ENCODE assay signal across 8 mouse cellular contexts in genomic region chr4:152038225-152038984, GRCm38 (mm10). TPM values are rescaled to one million over a fixed set of nuclear protein-coding genes. Genes with fewer than 3 reads are reported as not detected.
DNase-seq lines count a peak whose midpoint lies in the region; ATAC-seq lines count a peak whose summit lies in the region.

Tas1r1 (minus strand) TSS chr4:152038568.

- H3K9ac ChIP-seq in forebrain, embryonic 11.5 days (ENCODE audit: low read length): peak within 1 kb of the TSS; percentile 92
- peak within 1 kb of the TSS; percentile 88 for H3K9ac ChIP-seq in limb, embryonic 12.5 days (replicated peaks)
- H3K9ac ChIP-seq in stomach, embryonic 16.5 days (ENCODE audit: low read length): peak within 1 kb of the TSS; percentile 93

- H3K4me1 ChIP-seq in forebrain, embryonic 11.5 days (replicated peaks; ENCODE audit: control insufficient read depth, insufficient read depth, low read length): peaks cover 9% of the 10 kb centered on the region
- H3K4me1 ChIP-seq in limb, embryonic 12.5 days (replicated peaks): peaks cover 13% of the 10 kb centered on the region
- peaks cover 7% of the 10 kb centered on the region for H3K4me1 ChIP-seq in stomach, embryonic 16.5 days (ENCODE audit: control insufficient read depth, insufficient read depth, low read length)

- H3K27me3 ChIP-seq in forebrain, embryonic 11.5 days (ENCODE audit: control insufficient read depth, insufficient read depth, low read length): no peaks in the 10 kb centered on the region
- H3K27me3 ChIP-seq in limb, embryonic 12.5 days: no peaks in the 10 kb centered on the region
- H3K27me3 ChIP-seq in stomach, embryonic 16.5 days (ENCODE audit: control insufficient read depth, insufficient read depth, low read length): no peaks in the 10 kb centered on the region

- H3K4me3 ChIP-seq in forebrain, embryonic 11.5 days (ENCODE audit: low read depth, low read length): peak within 1 kb of the TSS; percentile 99
- H3K4me3 ChIP-seq in limb, embryonic 12.5 days (replicated peaks): peak within 1 kb of the TSS; percentile 100
- peak within 1 kb of the TSS; percentile 98 for H3K4me3 ChIP-seq in stomach, embryonic 16.5 days (replicated peaks; ENCODE audit: low read length)

- H3K4me2 ChIP-seq in forebrain, embryonic 11.5 days (ENCODE audit: low read depth, low read length, severe bottlenecking): peak within 1 kb of the TSS; percentile 61
- H3K4me2 ChIP-seq in limb, embryonic 12.5 days: peak within 1 kb of the TSS; percentile 95
- H3K4me2 ChIP-seq in stomach, embryonic 16.5 days (ENCODE audit: low read depth, low read length): peak within 1 kb of the TSS; percentile 97

- 50% methylated on average over 10 of the region's 10 CpGs for WGBS in forebrain, embryonic 11.5 days
- 45% methylated on average over 10 of the region's 10 CpGs for WGBS in limb, embryonic 12.5 days
- WGBS in stomach, embryonic 16.5 days: 32% methylated on average over 10 of the region's 10 CpGs

- peak; percentile 53 for DNase-seq in gastrocnemius, adult 18-20 months (ENCODE audit: low spot score)
- no peak for DNase-seq in gastrocnemius, postnatal 36 days
- peak; percentile 75 for DNase-seq in 416B (ENCODE audit: low read depth)
- DNase-seq in forebrain, embryonic 11.5 days (ENCODE audit: low spot score): no peak
- no peak for DNase-seq in right cerebral cortex, postnatal 10 days (ENCODE audit: low spot score in 2 of 2)

- no peaks in the 10 kb centered on the region for H3K9me3 ChIP-seq in forebrain, embryonic 11.5 days (ENCODE audit: control insufficient read depth, low read length)
- no peaks in the 10 kb centered on the region for H3K9me3 ChIP-seq in limb, embryonic 12.5 days
- no peaks in the 10 kb centered on the region for H3K9me3 ChIP-seq in stomach, embryonic 16.5 days (replicated peaks; ENCODE audit: control insufficient read depth, low read length)

- H3K36me3 ChIP-seq in forebrain, embryonic 11.5 days (ENCODE audit: control insufficient read depth, insufficient read depth, low read length): peaks cover 15% of the 10 kb centered on the region
- H3K36me3 ChIP-seq in limb, embryonic 12.5 days: peaks cover 26% of the 10 kb centered on the region
- H3K36me3 ChIP-seq in stomach, embryonic 16.5 days (ENCODE audit: control insufficient read depth, insufficient read depth, low read length): peaks cover 16% of the 10 kb centered on the region

- H3K27ac ChIP-seq in forebrain, embryonic 11.5 days (ENCODE audit: low read depth, low read length): no peak within 1 kb of the TSS
- H3K27ac ChIP-seq in limb, embryonic 12.5 days: peak within 1 kb of the TSS; percentile 56; the same call in 1 of the 2 replicates
- no peak within 1 kb of the TSS for H3K27ac ChIP-seq in stomach, embryonic 16.5 days (ENCODE audit: low read length)

- no peak for ATAC-seq in forebrain, embryonic 11.5 days (replicated peaks; ENCODE audit: low FRiP score)
- ATAC-seq in limb, embryonic 12.5 days (ENCODE audit: insufficient number of reproducible peaks, insufficient read depth, low FRiP score, low TSS enrichment, low read depth): peak; percentile 56; the same call in 1 of the 2 replicates
- no peak for ATAC-seq in stomach, embryonic 16.5 days (ENCODE audit: insufficient read depth, low FRiP score)
- ATAC-seq in activated CD4-positive, CD25-positive, alpha-beta regulatory T cell, adult 4 months: no peak

- intact Hi-C loops in gastrocnemius, postnatal 36 days (cut with DNase I): loop anchor here (2.0 kb wide), 2 partner anchors 58 kb away; no protein-coding TSS in a partner anchor

RNA-seq across cellular contexts. Expression of gene Tas1r1, which starts in this region (rescaled TPM):
- under 1 TPM; 0.52 to 0.91 TPM for total RNA-seq in gastrocnemius, adult 18-20 months (2021)
- total RNA-seq in gastrocnemius, postnatal 36 days (2021): 1 to 10 TPM in 1 of 2 experiments, under 1 TPM in 1; 0.43 to 1.1 TPM
- polyA plus RNA-seq in forebrain, embryonic 11.5 days (2014; fragmentation: Nextera tagmentation; extraction: Ambion mirVana): 0.24 and 0.67 TPM in 2 replicates
- 0.91 and 1.1 TPM in 2 replicates for polyA plus RNA-seq in limb, embryonic 12.5 days (2016; fragmentation: Nextera tagmentation; extraction: Ambion mirVana)
- 0.37 and 0.47 TPM in 2 replicates for polyA plus RNA-seq in stomach, embryonic 16.5 days (2015; fragmentation: Nextera tagmentation; extraction: Ambion mirVana)
- not detected for polyA plus RNA-seq in activated CD4-positive, CD25-positive, alpha-beta regulatory T cell, adult 4 months (2017; shearing (Covaris generic))

Comparison
In these comparisons a context has a peak if more than half of its experiments do, and no peak if none do; other contexts are left out.
1. Peak in DNase-seq in gastrocnemius, adult 18-20 months; RNA of the gene not detected or under 1 TPM.